Mouse (Mus musculus): ENCODE results near the gene Lims1. TPM values are rescaled to one million over a fixed set of nuclear protein-coding genes. Genes with fewer than 3 reads are reported as not detected.

Lims1 gene
- polyA plus RNA-seq, 1 experiment, result 19.9 TPM

GRCm38 (mm10) chr10:58447280-58447781, 124.1 kb downstream of the Lims1 start:
- H3K4me3 ChIP-seq (ENCODE audit: insufficient read depth, low read length), result peak overlapping the region; percentile 49
- TF ChIP-seq CTCF (IDR thresholded peaks at IDR 0.05; ENCODE audit: extremely low read depth, insufficient read depth, low read length) (no peak), POLR2A (IDR thresholded peaks at IDR 0.05; ENCODE audit: extremely low read depth, insufficient read depth, low read length) (no peak)
- no peaks in the 10 kb centered on the region; the same call in 1 of the 2 replicates for H3K4me1 ChIP-seq (ENCODE audit: control insufficient read depth, insufficient read depth, low read length)
- no peak overlapping the region for H3K27ac ChIP-seq (ENCODE audit: insufficient read depth, low read length)

GRCm38 (mm10) chr10:58451575-58451974, 128.3 kb downstream of the Lims1 start:
- H3K27ac ChIP-seq (ENCODE audit: insufficient read depth, low read length), result no peak overlapping the region
- H3K4me1 ChIP-seq (ENCODE audit: control insufficient read depth, insufficient read depth, low read length), result no peaks in the 10 kb centered on the region; the same call in 1 of the 2 replicates
- no peak overlapping the region for H3K4me3 ChIP-seq (ENCODE audit: insufficient read depth, low read length)
- TF ChIP-seq CTCF (IDR thresholded peaks at IDR 0.05; ENCODE audit: extremely low read depth, insufficient read depth, low read length), result no peak
- no peak for TF ChIP-seq POLR2A (IDR thresholded peaks at IDR 0.05; ENCODE audit: extremely low read depth, insufficient read depth, low read length)

- Histone ChIP-seq H3K27ac (ENCODE audit: insufficient read depth, low read length) (no peak overlapping the region), H3K4me3 (ENCODE audit: insufficient read depth, low read length) (no peak overlapping the region), H3K4me1 (ENCODE audit: control insufficient read depth, insufficient read depth, low read length) (no peaks in the 10 kb centered on the region; the same call in 1 of the 2 replicates)
- TF ChIP-seq CTCF (IDR thresholded peaks at IDR 0.05; ENCODE audit: extremely low read depth, insufficient read depth, low read length) (no peak), POLR2A (IDR thresholded peaks at IDR 0.05; ENCODE audit: extremely low read depth, insufficient read depth, low read length) (no peak)
Measured at GRCm38 (mm10) chr10:58452185-58452584, 128.9 kb downstream of the Lims1 start.

GRCm38 (mm10) chr10:58459896-58460295, 136.6 kb downstream of the Lims1 start:
- Histone ChIP-seq H3K27ac (ENCODE audit: insufficient read depth, low read length) (no peak overlapping the region), H3K4me1 (ENCODE audit: control insufficient read depth, insufficient read depth, low read length) (no peaks in the 10 kb centered on the region), H3K4me3 (ENCODE audit: insufficient read depth, low read length) (no peak overlapping the region)
- TF ChIP-seq CTCF (IDR thresholded peaks at IDR 0.05; ENCODE audit: extremely low read depth, insufficient read depth, low read length), result no peak
- no peak for TF ChIP-seq POLR2A (IDR thresholded peaks at IDR 0.05; ENCODE audit: extremely low read depth, insufficient read depth, low read length)

Other genes starting within 250 kb of the Lims1 start
- not detected in 2 replicates for gene AW822073, start 98.5 kb upstream of the Lims1 start, polyA plus RNA-seq (2012; rRNA removed)
- 0.06 and 0.09 TPM in 2 replicates for gene Duxf3, start 90.8 kb upstream of the Lims1 start, polyA plus RNA-seq (2012; rRNA removed)
- 0.06 and 0.08 TPM in 2 replicates for gene Gm4981, start 86.8 kb upstream of the Lims1 start, polyA plus RNA-seq (2012; rRNA removed)
- 58.9 and 61.8 TPM in 2 replicates for gene Gcc2, start 68.0 kb upstream of the Lims1 start, polyA plus RNA-seq (2012; rRNA removed)
- 18.1 TPM in 2 replicates for gene Ranbp2, start 123.5 kb downstream of the Lims1 start, polyA plus RNA-seq (2012; rRNA removed)
- gene Ccdc138, start 174.5 kb downstream of the Lims1 start, polyA plus RNA-seq (2012; rRNA removed), result 2.9 and 3.1 TPM in 2 replicates